Mouse (Mus musculus) Muller cell, postnatal 12 days (primary cell): ENCODE data around the gene Gm13941.

ENCODE experiments used
- DNase-seq: peaks from one replicate; pipeline ENCODE4 v3.0.0-alpha.2; 2015; ENCODE audit errors: inconsistent ontology term

Gm13941 gene

DNA sequence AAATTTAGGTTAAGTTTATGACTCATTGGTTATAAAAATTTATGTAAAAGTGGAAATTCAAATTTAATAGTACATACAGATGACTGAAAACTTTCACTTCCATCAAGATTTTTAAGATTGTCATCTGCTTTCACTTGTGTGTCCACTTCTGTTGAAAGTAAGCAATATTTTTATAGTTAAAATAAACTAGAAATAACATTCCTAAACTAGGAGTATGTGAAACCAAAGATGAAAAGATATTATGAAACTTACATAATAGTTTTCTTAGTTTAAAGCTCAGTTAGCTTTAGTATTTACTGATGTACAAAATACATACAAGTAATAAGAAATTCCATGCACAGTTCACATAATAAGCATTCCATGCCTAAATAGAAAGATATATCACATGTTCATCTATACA, at the start of gene Gm13941:
Gm13941 (minus strand) TSS at position 101 of the 400 bp plus-strand sequence.
- no peak for DNase-seq

DNA sequence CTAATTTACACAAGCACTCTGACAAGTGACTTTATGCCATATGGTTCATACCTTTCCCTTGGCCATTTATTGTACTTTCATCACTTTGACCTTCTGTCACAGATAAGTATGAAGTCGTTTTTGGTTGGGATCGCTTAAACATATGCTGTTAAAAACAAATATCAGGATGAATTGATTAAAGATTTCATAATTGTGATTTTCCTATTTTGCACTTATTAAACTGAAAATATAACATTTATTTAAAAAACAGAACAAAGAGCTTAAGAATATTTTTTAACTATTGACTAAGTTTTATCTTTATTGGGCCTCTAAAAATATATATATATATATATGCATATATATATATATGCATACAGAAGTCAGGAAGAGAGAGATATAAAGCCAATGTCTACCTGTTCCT, 47.1 kb upstream of the Gm13941 start, which contains the start of gene Gm15130:
Gm15130 (minus strand) TSS at position 101 of the 400 bp plus-strand sequence.
- DNase-seq = no peak

DNA sequence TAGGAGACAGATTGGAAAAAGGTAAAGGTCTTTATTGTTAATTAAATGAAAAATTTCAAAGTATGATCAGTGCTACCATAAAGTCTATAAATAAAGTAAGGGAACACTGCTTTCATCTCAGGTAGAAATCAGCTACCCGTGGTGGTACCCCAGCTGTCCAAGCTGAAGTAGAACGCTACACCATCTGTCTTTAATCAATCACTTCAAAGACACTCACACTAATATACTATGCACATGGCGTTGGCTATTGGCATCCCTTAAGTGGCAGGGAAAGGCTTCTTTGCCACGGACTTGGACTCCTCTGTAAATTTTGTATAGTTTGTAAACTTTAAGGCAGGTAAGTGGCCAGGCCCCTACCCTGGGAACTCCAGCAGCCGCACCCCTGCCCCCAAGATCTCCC, 30.0 kb upstream of the Gm13941 start:
- DNase-seq = no peak

DNA sequence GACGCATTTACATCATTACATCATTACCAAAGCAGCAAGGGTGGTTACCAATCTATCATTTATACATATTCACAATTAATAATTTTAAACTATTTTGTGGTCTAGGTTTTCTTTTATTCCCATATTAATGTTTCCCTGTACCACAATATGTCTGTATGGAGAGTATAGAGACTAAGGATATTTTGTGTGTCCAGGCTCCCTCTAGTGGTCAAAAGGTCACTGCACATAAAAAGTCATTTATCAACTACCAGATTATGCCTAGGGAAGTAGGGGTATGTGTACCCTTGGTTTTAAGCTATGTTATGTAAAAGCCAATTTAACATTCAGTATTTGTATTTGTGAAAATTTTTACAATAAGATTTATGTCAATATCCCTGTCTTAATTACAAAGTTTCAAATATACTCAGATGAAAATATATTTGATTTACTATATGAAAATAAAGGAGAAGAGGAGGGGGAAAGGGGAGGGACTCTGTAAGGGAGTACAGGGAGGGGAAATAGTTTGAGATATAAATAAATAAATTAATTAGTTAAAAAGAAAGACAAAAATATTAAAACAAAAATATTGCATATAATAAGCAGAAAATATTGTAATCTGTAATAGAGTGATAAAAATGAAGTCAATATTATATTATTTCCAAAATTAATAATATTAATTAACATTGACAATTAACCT, 47.1 kb downstream of the Gm13941 start:
- peak; percentile 13 for DNase-seq
